Mouse (Mus musculus): ENCODE results near the gene Itga4. TPM values are rescaled to one million over a fixed set of nuclear protein-coding genes. Genes with fewer than 3 reads are reported as not detected.
A peak's percentile ranks its signal among the peaks of the same experiment; 100 is the strongest.

Itga4 gene
- total RNA-seq, 2 experiments from 2014 or later = 9.0 to 10.6 TPM

GRCm38 (mm10) chr2:79351179-79352099 is 96.2 kb downstream of the Itga4 start:
- intact Hi-C loops (cut with DNase I) = no loop called here
- no peak for DNase-seq

DNA sequence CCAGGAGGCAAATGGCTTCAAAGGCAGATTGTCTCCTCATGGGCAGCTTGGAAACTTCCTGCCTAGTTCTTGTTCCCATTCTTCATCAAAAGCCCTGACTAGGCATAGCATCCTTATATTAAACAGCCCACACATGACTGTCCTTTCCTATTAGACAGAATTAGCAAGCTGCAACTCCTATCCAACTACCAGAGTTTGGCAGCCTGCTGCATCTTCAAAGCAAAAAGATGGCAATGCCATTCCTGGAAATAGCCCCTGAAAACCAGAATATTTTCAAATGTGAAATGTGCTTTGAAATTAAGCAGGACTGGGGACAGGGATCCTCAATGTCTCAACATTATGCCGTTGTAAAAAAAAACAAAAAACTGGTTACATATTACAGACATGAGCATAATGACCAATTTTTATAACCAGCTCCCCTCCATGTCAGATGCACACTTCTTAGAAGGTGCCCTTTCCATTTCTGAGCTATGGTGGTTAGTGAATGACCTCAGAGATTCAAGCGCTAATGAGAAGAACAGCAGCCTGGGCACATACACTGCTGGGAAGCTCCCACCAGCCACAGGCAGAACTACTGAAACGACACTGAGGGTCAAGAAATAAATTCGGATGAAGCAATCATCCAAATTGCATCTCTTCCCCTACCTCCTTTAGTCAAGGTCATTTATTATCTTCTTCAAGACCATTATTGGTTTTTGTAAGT is 97.0 kb downstream of the Itga4 start:
- intact Hi-C loops (cut with DNase I) = no loop called here
- no peak for DNase-seq

DNA sequence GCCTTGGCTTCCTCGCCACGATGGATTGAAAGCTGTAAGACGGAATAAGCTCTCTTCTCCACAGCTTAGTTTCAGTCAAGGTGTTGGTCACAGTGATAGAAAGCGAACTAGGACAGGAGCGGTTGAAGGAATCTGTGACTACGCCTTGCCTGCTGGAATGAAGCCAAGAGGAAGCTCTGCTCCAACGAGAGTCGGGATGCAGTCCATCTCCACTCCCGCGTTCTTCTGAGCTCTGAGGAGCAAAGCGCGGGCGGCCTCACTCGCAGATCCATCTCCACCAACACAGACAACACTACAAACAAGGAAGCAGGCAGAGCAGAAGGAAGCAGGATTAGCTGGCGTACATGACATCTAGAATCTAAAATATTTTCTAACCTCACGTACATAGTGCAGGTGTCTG is 99.5 kb downstream of the Itga4 start:
- intact Hi-C loops (cut with DNase I) = no loop called here
- DNase-seq = no peak

GRCm38 (mm10) chr2:79357835-79358234 is 102.6 kb downstream of the Itga4 start:
- intact Hi-C loops (cut with DNase I) = no loop called here
- no peak for DNase-seq

DNA sequence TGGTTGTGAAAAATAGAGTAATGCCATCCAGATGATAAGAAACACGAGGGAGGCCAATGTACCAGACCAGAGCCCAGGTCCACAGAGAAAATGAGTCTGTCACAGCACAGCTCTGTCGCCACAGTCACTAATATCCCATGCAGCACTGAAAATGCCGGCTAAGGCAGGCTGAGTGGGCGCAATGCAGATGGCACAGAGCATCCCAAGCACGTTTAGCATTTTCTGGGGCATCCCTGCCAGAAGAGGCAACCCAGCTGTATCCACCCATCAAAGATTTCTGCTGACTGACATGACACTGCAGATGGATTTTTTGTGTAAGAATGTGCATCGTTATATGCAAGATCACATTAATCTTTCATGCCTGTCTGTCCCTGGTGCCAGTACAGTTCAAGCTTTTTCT is 106.8 kb downstream of the Itga4 start:
- intact Hi-C loops (cut with DNase I) = no loop called here
- no peak for DNase-seq

DNA sequence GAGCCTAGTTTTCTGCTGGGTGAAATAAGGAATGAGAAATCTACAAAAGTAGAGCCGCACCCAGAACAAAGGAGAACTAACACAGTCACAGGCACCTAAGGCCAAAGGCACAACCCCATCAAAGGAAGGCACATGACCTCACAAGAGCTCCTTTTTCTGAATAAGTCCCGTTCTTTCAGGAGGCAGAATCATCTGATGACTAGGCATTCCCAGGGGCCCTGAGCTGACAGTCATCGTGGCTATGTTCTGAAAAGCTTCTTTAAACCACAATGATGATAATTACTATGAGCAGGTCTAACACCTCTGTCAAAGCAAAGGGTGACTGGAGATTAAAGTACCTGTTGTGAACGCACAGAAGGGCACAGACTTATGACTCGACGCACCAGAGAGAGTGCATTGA is 108.7 kb downstream of the Itga4 start:
- DNase-seq = no peak
- intact Hi-C loops (cut with DNase I) = no loop called here

DNA sequence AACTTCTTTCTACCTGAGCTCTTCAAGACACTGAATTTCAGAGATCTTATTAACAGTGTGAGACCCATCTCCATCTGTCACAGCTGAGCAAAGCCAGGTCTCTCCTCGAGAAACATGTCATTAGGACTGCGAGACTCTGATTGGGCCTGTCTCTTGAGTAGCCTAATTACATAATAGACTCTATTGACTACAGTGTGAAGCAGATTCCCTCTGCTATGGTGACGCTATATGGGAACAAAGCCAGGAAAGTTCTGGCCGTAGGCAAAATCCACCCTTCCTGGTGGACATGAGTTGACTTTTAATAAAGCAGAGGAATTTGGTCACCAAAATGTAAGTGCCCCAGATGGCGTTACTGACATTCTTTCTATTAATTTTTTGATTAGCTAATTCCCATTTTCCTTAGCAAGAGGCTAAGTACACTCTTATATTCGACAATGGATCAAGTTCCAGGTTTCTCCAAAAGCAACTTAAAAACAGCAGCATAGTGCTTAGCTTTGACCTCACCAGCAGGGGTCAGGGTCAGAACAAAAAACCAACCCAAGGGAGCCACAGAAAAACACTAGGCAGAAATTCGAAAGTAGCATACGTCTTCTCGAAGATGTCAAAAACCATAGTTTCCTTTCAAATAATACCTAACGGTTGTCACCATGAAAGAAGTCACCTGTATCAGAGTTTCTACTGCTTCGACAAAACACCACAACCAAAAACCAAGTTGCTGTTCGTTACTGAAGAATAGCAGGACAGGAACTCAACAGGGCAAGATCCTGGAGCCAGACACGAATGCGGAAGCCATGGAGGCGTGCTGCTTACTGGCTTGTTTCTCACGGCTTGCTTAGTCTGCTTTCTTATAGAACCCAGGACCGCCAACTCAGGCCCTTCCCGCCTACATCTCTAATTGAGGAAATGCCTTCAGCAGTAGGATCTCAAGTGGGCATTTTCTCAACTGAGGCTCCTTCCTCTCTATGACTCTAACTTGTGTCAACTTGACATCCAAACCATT is 112.5 kb downstream of the Itga4 start:
- peak; percentile 30 for DNase-seq
- intact Hi-C loops (cut with DNase I) = no loop called here

- intact Hi-C loops (cut with DNase I) = no loop called here
- no peak for DNase-seq
Observed at GRCm38 (mm10) chr2:79368661-79369060, 113.4 kb downstream of the Itga4 start.

- intact Hi-C loops (cut with DNase I) = no loop called here
- DNase-seq = no peak
Observed at GRCm38 (mm10) chr2:79369061-79369524, 113.9 kb downstream of the Itga4 start.

DNA sequence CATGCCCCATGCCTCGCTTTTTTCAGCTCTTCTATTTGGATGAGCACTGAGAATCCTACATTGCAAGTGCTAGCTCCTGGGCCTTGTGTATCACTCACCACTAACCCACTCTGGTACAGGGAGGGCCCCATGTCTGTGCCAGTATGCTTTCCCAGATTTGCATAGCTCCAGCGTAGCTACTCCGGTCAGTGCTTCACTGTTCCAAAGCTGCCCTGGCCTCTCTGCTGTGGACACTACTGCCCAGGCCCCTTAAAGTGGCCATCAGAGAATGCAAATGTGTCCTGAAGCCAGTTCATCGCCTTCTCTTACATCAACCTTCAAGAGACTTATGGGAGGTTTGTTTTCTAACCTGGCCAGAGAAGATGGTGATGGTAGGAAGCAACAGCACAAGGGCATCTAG is 114.7 kb downstream of the Itga4 start:
- no peak for DNase-seq
- intact Hi-C loops (cut with DNase I) = no loop called here

DNA sequence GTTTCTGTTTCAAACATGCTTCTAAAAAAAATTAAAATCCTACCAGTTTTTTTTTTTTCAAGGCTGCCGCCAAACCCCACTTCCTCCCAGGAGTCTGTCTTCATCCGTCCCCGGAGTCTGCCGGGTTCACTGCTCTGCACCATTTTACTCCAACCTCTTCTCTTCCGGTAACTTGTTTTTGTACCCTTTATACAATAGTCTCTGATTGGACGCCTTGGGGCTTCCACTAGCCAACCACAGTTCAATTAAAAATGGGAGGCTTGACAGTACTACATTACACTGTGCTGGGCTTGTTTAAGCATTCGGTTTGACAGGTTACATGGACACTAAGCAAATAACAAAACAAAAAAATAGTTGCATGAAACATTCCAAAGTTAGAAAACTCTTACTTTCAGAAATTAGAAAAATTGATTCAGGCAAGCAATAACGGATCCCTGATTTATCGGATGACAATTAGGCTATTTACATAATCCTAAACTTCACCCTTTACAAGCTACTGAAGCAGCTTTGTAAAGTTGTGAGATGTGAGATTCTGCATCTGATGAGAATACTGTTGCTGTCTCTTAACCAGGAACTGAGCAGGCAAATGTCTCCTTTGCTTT is 115.6 kb downstream of the Itga4 start:
- DNase-seq = no peak
- intact Hi-C loops (cut with DNase I) = no loop called here

DNA sequence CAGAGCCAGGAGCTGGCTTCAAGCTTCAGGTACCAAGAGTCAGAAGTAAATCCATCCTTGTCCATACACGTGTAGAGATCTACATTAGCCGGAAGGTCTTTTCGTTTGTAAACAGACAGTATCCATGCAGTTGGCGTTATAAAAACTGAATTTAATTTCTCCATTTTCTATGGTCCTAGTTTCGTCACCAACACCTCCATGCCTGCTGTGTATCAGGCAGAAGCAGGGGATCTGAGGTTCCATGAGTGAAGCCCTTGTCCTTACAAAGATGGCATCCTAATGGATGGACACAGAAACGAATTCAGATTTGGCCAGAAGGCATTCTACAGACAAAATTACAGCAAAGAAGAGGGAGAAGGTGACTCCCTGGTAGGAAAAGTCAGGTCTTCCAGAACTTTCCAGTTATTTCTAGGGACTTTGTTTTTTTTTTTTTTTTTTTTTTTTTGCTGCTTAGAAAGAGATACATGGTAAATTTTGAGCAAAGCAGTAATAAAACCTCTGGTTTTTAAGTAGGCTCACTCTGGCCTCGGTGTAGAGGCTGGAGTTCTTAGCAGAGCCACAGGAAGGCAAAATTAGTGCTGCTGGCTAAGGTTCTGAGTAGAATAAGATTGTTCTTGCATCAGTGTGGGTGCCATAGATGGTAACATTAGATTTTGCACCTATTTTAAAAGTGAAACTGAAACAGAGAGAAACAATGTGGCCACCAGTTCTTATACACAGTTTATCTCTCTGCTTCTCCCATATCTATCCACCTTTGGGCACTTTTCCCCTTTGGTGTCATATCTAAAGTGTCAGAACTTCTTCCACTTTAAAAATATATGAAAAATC is 116.3 kb downstream of the Itga4 start:
- no peak for DNase-seq
- intact Hi-C loops (cut with DNase I) = no loop called here

GRCm38 (mm10) chr2:79372154-79372467 is 116.9 kb downstream of the Itga4 start:
- DNase-seq = no peak
- intact Hi-C loops (cut with DNase I) = no loop called here

- DNase-seq = peak; percentile 60
- intact Hi-C loops (cut with DNase I) = no loop called here
Observed at GRCm38 (mm10) chr2:79372486-79373200, 117.4 kb downstream of the Itga4 start.

- intact Hi-C loops (cut with DNase I) = no loop called here
- DNase-seq = peak; percentile 16
Observed at GRCm38 (mm10) chr2:79378346-79379086, 123.3 kb downstream of the Itga4 start.

- intact Hi-C loops (cut with DNase I) = no loop called here
Observed at GRCm38 (mm10) chr2:79379087-79380041, 124.1 kb downstream of the Itga4 start.

More at GRCm38 (mm10) chr2:79379087-79380041, 124.1 kb downstream of the Itga4 start:
- DNase-seq = no peak
